Mouse (Mus musculus) E14TG2a.4 (cell line): ENCODE measurements at regions not wholly inside any gene's neighbourhood (a gene's known extent, or its start where the extent isn't known, plus 50 kb on each side); places are given as distances from the start of the nearest gene placed in this dataset.

Experiments used
- CTCF ChIP-seq: conservative IDR thresholded peaks from 2 replicates; pipeline ENCODE4 v1.5.1; 2014; ENCODE audit warnings: low read length
- NANOG ChIP-seq: IDR thresholded peaks from 2 replicates; pipeline ENCODE4 v1.6.1; 2014; ENCODE audit warnings: borderline replicate concordance, low read length, mixed read lengths
- POU5F1 ChIP-seq: IDR thresholded peaks from 2 replicates; pipeline ENCODE4 v1.6.1; 2014; ENCODE audit warnings: low read length, borderline replicate concordance

GRCm38 (mm10) chr15:37080931-37081330 lies 73.4 kb upstream of the Zfp706 start:
- no peak for TF ChIP-seq CTCF
- TF ChIP-seq POU5F1: no peak
- TF ChIP-seq NANOG: no peak
